Mouse (Mus musculus) brain, embryonic 14.5 days (tissue): ENCODE measurements at regions not wholly inside any gene's neighbourhood (a gene's known extent, or its start where the extent isn't known, plus 50 kb on each side); places are given as distances from the start of the nearest gene placed in this dataset.

ENCODE experiments used
- DNase-seq: peaks from one replicate; pipeline ENCODE4 v3.0.0-alpha.2; 2011; ENCODE audit warnings: low read depth
- CTCF ChIP-seq: fragments of 200-500 bp; IDR thresholded peaks from 2 replicates; pipeline ENCODE4 v1.5.1; 2012; ENCODE audit warnings: inconsistent platforms, mild to moderate bottlenecking, moderate library complexity, borderline replicate concordance; ENCODE audit not compliant: insufficient read depth, insufficient read length; ENCODE audit errors: extremely low read depth
- POLR2A ChIP-seq: fragments of 200-500 bp; IDR thresholded peaks from 2 replicates; pipeline ENCODE4 v1.6.1; 2012; ENCODE audit warnings: mild to moderate bottlenecking, inconsistent platforms, borderline replicate concordance; ENCODE audit not compliant: poor library complexity, insufficient read depth, insufficient read length, severe bottlenecking; ENCODE audit errors: extremely low read depth

DNA sequence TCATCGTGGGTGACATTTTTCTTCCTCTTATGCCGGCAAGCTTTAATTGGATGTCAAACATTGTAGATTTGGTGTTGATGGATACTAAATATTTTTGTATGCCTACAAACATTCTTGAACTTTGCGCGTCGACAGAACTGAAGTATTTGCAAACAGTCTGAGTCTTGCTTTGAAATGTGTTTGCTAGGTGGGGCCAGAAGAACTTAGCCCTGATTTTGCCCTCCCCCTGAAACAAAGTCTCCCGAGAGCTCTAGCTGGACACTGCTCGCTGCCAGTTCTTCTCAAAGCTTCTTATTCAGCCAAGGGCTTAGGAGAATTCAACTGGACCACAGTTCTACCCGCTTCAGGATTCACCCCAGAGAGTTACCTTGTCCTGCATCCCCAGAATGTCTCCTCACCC lies 133.0 kb downstream of the Rpap3 start:
- no peak for DNase-seq
- no peak for TF ChIP-seq POLR2A
- no peak for TF ChIP-seq CTCF

DNA sequence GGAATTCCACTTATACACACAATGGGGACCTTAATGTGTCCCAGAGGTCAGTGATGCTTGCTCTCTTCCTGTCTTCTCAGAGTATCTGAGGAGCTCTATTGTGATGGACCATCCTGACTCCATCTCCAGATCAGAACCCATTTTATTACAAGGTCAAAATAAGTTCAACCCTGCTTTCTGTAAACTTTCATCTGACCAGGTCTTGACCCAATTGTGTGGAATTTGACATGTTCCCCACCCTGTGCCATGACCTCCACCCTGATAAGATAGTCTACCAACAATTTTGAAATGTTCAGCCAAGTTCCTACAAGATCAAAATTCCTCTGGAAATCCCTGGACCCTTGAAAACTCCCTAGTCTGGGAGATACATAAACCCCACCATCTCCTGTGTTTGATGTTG lies 133.7 kb downstream of the Rpap3 start:
- TF ChIP-seq POLR2A (no peak), CTCF (no peak)
- no peak for DNase-seq

DNA sequence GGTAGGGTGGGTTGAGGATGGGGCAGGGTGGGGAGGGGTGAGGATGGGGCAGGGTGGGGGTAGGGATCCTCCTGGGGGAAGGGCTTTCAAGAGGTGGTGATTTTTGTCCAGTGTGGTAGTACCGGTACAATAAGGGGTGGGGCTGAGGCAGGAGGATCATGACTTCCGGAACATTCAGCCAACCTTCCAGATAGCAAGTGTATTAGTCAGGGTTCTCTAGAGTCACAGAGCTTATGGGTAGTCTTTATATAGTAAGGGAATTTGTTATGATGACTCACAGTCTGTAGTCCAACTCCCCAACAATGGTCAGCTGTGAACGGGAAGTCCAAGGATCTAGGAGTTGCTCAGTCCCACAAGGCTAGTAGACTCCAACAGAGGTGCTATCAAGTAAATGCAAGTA lies 145.5 kb downstream of the Rpap3 start:
- no peak for TF ChIP-seq POLR2A
- TF ChIP-seq CTCF = no peak
- no peak for DNase-seq

DNA sequence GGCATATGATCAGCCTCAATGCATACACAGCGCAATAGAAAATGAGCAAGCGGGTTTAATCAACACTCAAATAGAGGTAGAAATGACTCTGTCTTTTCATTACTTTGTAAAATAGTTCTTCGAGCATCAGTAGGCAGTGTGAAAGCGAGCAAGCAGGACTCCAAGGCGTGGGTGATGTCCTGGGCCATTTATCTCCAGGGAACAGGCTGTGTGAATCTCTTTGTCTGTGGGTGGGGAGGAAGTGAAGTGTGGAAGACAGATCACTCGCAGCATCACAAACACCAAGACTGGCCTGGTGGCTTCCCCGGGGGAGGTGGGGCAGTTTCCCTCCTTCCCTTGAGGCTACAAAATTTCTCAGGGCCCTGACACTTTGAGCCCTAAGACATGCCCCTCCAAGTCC lies 146.9 kb downstream of the Rpap3 start:
- TF ChIP-seq POLR2A (no peak), CTCF (no peak)
- no peak for DNase-seq

DNA sequence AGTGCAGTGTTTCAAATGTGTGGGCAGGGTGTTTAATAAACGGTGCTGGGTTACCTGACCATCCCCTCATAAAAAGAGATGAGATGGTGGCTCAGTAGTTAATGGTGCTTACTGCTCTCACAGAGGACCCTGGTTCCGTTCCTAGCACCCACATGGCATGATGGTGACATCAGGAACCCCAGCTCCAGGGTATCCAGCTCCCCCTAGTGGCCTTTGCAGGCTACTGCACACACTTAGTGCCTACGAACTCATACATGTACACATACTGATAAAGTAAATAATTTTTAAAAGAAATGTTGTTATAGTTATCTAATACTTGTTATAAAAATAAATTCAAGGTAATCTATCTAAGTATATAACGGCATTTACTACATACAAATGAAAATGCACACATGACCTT lies 157.3 kb downstream of the Rpap3 start:
- 0 out of 2 replicates have a peak, but pooled peaks have one; percentile 5 for TF ChIP-seq CTCF
- no peak for TF ChIP-seq POLR2A
- no peak for DNase-seq

DNA sequence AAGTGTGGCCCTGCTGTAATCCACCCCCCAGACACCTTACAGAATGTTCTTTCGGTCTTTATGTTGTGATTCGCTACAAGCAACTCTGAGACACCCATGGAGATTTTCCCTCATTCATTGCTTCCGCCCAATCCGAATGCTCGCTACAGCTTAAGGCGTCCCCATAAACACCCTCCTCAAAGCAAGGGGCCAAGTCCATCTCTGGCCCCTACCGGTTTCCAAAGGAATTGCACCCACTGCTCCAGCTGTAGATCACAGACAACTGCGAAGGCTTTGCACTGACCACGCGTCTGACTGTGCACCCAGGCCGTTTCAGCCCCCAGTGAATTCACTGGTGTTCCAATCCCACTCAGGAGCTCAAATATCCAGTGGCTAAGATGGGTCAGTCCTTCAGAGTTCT lies 160.6 kb downstream of the Rpap3 start:
- no peak for TF ChIP-seq POLR2A
- TF ChIP-seq CTCF = 0 out of 2 replicates have a peak, but pooled peaks have one; percentile 30

DNA sequence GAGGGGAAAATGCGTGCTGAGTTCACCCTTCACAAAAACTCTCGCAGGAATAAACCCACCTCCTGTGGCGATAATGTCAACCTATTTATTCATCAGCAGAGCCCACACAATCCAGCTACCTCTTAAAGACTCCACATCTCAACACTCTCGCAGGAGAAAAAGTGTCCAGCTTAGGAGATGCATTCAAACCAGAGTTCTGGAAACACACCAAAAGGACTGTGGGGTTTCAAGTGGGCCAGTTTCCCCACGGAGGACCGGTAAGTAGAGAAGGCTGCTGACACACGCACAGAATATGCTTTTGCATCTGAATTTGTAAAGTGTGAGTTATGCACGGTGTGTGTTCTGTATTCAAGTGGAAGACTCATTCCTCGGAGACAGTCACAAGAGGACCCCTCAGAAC lies 164.0 kb downstream of the Rpap3 start:
- peak; percentile 58 for DNase-seq
- TF ChIP-seq POLR2A = no peak
- no peak for TF ChIP-seq CTCF

More for the DNA sequence above, 160.6 kb downstream of the Rpap3 start:
- DNase-seq = no peak

DNA sequence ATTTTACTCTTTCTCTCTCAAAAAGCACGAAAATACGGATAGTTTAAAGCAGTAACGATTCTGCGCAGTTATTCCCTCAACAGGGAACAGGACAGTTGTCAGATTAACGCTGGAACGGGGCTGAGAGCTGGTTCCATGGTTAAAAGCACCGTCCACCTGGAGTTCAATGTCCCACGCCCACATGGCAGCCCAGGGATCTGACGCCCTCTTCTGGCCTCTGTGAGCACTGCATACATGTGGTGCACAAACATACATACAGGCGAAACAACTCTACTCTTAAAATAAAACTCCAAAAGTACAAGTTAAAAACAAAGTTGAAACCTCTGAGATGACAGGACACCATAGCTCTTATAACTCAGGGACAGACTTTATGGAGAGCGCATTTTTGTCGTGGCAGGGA lies 169.5 kb downstream of the Rpap3 start:
- TF ChIP-seq POLR2A (no peak), CTCF (0 out of 2 replicates have a peak, but pooled peaks have one; percentile 8)
- no peak for DNase-seq

DNA sequence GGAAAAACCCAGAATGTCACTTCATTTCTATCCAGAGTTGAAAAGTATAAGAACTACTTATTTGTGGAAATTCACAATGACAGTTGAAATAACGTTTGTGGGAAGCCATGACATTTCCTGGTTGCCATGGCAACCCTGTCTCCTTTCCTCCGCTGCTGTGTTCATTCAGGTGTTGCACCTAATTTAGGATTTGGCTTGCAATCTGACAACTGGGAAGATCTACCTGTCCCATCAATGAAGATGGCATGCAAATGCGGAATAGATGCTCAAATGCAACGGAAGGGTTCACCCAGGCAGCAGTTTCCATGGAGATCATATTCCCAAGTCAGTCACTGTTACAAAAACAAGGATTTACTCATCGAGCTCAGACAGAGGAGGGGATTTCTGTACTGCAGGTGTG lies 170.7 kb downstream of the Rpap3 start:
- DNase-seq = peak; percentile 76
- TF ChIP-seq POLR2A (no peak), CTCF (no peak)

DNA sequence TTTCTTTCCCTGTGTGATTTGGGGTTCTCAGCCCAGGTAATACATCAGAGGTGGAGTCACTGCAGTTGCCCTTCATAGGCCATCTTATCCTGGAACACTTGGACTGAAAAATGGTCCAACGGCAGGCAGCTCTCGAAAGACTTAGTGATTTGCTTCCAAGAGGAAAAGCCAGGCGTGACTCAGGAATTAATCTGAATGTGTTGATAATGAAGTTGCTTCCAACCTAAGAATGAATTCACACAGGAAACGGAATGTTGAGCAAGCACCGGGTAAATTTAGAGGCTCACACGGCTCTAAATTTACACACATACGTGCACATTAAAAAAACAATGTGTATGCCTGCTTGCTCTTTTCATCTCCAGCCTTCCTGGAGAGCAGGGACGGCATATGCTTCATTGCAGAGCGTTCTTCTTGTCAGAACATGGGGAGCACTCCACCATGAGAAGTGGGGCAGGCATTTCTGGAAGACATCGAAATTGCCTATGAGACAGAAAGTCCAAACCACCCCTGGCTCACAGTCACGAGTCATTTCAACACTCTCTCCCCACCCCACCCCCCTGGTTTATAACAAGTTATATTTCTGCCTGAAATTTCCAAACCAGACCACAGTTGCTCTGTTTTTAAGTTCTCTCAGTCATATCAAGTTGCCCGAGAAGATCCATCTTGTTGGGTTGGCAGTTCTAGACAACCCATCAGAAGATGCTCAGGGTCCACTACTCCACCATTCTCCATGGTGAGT lies 171.9 kb downstream of the Rpap3 start:
- no peak for TF ChIP-seq CTCF
- TF ChIP-seq POLR2A = no peak

DNA sequence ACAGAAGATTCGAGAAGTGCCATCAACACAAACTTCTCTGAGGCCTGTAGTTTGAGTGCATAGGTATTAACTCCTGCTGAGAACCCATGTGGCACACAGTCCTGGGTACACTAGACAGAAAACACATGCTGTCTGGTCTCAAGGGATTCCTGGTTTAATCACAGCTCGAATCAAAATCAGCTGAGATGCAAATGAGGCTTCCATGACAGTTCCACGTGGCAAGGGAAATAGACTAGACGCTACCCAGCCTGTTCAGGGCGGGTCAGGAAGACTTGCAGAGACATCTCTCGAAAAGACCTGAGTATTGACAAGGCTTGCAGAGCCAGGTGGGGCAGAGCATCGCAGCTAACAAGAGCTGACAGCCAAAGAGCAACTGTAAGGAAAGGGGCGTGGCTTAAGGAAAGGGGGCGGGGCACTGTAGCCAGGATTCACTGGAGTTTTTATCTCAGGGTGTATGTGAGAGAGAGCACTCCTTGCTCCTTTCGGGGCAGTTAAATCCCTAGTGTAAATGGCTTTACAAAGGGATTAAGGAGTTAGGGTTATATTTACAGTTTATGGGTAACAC lies 173.2 kb downstream of the Rpap3 start:
- DNase-seq = no peak
- no peak for TF ChIP-seq POLR2A
- TF ChIP-seq CTCF = no peak

More for the DNA sequence above, 171.9 kb downstream of the Rpap3 start:
- DNase-seq = no peak

DNA sequence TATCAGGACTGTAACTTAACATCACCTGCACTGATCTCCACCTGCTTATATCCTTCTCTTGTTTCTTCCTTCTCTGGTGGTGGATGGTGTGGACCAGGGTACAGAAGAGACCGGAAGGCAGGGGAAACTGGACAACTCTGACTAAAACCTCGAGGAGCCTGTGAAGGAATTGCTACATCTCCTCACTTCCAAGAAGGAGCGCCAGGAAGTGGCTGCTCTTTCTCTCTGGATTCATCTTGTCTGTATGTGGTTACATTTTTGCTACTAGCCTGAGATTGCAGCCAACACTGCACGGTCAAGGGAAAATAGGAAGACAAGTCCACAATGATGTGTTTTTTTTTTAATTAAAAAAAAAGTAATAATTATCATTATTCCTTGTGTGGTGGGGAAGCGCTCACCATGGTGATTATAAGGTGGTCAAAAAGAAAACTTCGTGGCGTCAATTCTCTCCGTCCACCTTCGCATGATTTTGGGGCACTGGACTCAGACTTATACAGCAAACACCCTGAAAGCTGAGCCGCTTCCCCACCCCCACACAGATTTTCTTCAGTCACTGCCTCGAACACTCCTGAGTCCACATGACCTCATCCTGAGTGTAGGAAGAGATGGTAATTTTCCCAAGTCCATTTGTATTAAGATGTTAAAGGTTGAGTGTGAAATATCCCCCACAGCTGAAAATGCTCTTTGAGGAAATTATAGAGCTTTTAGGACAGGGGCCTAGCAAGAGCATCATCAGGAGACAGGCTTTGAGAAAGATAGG lies 177.2 kb downstream of the Rpap3 start:
- no peak for TF ChIP-seq CTCF
- TF ChIP-seq POLR2A = no peak
- DNase-seq = no peak

DNA sequence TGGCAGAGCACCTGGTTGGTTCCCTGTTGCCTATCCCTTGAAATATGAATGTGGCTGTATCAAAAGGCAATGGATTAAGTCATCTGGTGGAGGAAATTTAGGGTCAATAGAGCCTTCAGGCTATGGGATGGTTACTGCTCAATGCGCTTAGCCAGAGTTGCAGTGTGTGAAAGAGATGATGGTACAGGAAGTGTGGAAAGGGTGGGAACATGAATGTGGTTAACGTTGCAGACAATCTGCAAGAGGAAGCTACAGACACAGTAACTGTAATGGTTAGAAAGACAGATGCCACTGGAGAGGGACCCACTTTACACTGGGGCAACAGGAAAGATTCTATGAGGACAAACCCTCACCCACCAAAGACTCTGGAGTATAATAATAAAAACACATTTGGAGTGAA lies 185.2 kb downstream of the Rpap3 start:
- no peak for DNase-seq
- no peak for TF ChIP-seq CTCF
- no peak for TF ChIP-seq POLR2A
